Mouse (Mus musculus): ENCODE measurements at regions not wholly inside any gene's neighbourhood (a gene's known extent, or its start where the extent isn't known, plus 50 kb on each side); places are given as distances from the start of the nearest gene placed in this dataset.
"Not testable (repeated sequence)": the region's sequence is repeated elsewhere in the genome, so short reads cannot be mapped to it uniquely, and the experiment has no call there.

DNA sequence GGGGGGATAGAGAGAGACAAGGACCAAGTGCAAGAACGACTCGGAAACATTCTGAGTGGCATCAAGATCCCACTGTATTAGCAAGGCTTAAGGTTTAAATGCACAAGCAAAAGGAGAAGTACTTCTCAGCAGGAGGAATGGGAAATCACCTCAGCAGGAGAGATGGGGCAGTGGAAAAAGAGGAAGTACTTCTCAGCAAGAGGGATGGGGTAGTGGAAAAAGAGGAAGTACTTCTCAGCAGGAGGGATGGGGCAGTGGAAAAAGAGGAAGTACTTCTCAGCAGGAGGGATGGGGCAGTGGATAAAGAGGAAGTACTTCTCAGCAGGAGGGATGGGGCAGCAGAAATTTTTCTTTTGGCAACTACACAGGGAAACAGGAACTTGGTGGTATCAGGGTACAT is 340.8 kb upstream of the Tbl1xr1 start:
- DNase-seq: not testable (repeated sequence)

DNA sequence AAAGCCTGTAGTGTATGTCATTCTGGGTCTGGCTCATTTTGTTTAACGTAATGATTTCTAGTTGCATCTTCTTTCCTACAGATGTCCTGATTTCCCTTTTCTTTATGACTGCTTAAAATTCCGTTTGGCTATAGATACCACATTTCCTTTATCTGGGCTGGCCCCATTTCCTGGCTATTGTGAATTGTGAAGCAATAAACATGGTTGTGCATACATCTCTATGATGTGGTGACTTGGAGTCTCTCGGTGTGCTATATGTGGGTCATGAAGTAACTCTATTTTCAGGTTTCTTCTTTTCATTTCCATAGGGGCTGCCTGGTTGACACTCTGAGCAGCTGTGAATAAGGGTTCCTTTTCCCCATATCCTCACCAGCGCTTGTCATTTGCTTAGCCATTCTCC is 336.7 kb upstream of the Tbl1xr1 start:
- no peak for DNase-seq

DNA sequence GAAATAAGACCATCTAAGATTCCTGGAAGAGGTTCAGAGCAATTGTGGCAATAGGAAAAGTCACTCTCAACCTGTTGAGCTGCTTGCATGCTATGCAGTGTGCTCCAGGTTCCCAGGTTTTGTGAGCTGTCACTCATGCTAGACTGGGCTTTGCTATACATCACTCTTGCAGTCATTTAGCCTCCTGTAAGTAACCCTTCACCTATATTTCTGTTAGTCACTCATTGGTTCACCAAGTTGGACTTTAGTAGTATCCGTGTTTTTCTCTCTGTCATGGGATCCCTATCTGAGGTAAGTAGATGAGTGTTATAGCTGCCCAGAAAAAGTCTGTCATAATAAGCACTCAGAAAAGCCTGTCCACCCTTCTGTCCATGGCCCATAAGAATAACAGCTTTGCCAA is 332.3 kb upstream of the Tbl1xr1 start:
- DNase-seq: no peak

DNA sequence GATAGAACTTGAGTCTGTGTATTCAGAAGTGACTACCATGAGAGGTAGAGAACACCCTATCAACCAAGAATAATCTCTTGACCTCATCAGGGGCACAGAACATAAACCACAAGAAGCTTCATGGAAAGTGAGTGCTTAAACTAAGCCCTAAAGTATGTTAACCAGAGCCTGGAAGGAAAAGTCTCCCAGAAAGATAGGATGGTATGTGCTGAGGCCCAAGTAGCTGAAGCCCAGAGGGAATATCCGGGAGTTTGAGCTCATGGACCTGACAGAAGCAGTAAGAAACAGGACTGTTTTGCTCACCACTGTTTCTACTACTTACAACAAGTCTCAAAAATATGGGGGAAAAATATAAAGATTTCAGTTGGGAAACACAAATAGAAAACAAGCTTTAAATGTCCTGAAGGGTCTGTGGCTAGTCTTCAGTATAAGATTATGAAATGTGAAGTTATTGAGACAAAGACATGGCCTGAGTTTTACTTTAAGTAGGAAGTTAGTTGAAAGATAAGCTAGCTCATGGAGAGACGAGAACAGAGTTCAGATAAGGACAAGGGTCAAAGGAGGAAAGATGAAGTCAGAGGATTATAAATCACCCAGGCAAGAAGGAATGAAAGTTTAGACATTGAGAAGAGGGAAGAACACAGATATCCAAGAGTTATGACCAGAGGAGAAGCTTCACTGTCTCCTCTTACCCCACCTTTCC is 315.8 kb upstream of the Tbl1xr1 start:
- no peak for DNase-seq

DNA sequence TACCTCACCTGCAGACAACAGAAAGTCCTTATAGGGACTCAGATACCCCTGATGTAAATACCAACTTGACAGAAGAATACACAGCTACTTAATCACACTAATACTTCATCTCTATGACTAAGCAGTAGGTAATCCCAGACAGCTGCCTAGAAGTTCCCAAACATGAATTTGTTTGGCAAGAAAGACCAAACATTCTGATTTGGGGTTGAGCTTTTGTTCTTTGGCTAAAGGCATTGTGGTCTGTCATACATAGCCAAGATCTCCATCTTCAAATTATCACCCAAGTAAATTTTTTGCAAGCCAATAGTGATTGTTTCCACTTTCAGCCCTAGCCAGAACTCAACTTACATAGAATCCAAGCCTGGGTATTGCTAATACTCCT is 315.2 kb upstream of the Tbl1xr1 start:
- no peak for DNase-seq

DNA sequence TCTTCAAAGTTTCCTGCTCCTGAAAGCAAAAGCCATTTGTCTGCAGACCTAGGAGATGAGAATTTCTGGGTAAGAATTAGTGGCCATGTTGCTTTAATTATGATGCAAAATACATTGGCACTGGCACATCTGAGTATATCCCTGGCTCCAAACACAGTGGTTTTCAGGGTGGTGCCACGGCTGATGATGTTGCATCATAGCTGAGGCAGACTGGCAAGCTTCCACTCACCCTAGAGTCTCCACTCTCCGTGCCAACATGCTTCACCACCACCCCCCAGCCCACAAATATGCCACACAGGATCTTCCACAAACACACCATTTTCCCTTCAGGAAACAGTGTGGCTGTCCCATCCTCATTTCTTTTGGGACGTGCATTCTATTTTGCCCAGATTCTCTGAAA is 314.5 kb upstream of the Tbl1xr1 start:
- DNase-seq: peak; percentile 50

DNA sequence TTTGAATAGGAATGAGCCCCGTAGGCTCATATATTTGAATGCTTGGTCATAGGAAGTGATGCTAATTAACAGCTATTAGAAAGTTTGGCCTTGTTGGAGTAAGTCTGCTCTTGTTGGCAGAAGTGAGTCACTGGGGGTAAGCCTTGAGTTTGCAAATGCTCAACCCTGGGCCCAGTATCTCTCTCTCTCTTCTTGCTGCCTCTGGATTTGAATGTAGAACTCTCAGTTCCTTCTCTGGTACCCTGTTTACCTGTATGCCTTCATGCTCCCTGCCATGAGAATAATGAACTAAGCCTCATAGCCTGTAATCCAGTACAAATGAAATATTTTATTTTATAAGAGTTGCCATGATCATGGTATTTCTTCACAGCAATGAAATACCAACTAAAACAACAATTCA is 308.4 kb upstream of the Tbl1xr1 start:
- DNase-seq: no peak

GRCm38 (mm10) chr3:21769920-21770547 is 306.4 kb upstream of the Tbl1xr1 start:
- peak; percentile 17 for DNase-seq

DNA sequence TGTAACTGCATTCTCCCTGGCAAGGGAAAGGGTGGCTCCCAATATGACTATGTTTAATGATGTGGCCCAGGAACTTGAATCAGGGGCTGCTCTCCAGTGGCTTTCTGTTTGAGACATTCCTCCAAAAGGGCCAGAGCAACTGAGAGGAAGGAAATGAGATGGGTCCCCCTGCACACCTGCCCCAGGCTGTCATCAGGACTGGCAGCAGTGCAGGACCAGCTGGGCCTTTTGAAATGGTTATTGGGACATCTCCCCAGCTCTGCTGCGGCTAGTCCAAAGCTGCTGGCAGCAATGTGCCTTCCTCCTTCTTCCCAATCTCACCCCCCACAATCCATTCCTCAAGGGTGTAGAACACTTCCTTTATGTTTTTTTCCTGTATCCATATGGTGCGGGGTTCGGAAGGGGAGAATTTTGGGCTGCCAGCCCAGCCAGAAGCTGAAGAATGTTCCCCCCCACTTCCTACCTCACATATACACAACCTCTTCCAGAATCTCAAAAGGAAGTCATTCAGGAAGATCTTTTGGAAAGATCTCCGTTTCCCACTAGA is 304.6 kb upstream of the Tbl1xr1 start:
- DNase-seq: no peak

DNA sequence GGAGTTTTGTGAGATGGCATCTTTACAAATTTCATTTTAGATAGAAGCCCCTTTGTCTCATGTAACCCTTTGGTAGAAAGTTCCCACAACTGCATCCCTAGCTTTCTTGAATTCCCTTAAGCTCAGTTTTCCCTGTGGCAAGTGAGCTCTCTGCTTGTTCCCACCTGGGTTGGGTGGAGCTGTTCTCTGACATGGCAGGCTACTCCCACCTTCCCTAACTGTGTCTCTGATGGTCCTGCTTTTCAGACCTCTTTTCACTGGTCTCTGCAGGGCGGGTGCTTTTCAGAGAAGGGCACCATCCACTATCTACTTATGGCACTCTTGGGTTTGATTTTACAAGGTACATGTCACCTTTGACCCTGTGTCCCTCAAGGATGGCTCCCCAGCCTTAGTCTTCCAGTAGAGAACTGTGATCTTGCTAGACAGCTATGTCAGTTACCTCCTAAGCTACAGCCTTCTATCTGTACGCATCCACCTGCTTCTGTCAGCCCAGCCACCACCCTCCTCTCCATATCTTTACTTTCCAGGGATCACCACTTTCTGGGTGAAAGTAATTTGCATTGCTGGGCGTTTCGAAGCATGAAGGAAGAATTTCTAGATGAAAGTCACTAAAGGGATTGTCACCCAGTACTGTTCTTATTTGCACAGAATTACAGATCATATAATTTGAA is 302.1 kb upstream of the Tbl1xr1 start:
- no peak for DNase-seq

DNA sequence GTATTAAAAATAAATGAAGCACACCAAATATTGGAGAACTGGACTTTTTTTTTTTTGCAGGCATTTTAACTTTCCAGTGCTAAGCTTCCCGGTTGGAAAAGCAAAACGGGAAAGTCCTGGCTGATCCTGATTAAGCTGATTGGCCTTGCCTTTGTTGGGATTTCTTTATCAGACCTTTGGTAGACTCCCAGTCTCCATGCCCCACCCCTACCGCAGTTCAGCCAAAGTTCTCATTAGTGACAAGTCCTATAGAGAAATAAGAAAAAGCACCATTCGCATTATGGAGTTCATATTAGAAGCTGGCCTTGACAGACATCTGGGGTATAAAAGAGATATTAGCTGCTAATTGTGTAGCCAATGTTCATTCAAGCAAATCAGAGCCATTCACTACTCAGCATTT is 297.7 kb upstream of the Tbl1xr1 start:
- no peak for DNase-seq

DNA sequence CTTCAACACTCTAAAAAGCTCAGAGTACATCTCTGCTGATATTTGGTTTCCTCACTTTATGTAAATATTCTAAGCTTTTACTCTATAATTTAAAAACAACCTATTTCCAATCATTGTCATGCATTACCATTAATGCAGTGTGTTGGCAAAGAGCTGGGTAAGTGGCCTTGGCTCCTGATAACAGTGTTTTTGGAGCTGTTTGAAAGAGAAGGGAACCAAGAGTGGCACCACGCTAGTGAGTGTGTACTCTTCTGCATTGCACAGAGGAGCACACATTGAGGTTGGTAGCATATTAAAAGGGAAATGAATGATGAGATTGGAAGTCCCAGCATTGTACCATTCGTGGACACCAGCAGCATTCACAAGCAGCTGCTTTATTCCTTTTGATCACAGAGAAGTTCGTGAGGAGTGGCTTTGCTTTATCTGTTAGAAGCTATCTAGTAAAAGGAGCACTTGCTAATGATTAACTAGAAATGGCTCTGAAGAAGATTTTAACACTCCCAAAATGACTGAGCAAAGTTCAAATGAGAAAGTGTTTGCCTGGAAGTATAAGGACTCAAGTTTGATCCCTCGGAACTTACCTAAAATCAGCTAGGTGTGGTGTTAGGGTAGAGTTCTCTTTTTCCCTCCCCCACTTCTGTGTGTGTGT is 284.3 kb upstream of the Tbl1xr1 start:
- peak; percentile 24 for DNase-seq

DNA sequence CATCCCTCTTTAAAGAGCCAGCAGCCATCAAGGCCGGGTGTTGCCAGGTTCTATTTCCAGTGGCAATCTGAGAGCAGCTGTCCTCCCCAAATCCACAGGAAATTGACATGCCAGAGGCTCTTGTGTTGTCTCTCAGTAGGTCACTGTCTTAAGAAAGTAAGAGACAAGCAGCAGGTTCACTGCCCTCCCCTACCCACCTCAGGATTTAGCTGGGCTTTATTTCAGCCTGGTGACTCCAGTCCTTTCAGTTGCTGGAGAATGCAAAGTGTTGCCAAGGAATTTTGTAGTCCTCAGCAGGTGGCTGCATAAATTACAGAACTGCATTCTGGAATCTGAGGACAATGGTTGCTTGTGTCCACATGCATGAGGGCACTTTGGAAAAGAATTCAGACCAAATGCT is 278.3 kb upstream of the Tbl1xr1 start:
- DNase-seq: no peak

GRCm38 (mm10) chr3:21803886-21804285 is 272.6 kb upstream of the Tbl1xr1 start:
- DNase-seq: not testable (repeated sequence)

- DNase-seq: no peak
Observed at GRCm38 (mm10) chr3:21806494-21807157, 269.8 kb upstream of the Tbl1xr1 start.

GRCm38 (mm10) chr3:21808539-21808938 is 267.9 kb upstream of the Tbl1xr1 start:
- DNase-seq: no peak

- no peak for DNase-seq
Observed at GRCm38 (mm10) chr3:21809769-21810470, 266.5 kb upstream of the Tbl1xr1 start.

DNA sequence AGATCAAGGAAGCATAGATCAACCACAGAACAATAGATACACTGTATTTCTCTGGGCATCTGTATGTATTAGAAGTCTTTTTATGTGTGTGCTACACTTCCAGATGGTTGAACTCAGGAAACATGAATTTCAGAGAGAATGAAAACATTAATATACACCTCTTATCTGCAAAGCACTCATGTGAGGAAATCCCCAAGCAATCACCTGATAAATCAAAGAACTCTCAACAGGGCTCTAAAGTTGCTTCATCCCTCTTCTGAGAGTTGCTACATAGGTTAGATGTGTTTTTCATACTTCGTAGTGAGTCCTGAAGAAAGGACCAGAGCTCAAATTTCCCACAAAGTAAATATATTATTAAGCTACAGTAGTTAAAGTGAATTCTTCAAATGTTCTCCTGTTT is 263.1 kb upstream of the Tbl1xr1 start:
- no peak for DNase-seq

DNA sequence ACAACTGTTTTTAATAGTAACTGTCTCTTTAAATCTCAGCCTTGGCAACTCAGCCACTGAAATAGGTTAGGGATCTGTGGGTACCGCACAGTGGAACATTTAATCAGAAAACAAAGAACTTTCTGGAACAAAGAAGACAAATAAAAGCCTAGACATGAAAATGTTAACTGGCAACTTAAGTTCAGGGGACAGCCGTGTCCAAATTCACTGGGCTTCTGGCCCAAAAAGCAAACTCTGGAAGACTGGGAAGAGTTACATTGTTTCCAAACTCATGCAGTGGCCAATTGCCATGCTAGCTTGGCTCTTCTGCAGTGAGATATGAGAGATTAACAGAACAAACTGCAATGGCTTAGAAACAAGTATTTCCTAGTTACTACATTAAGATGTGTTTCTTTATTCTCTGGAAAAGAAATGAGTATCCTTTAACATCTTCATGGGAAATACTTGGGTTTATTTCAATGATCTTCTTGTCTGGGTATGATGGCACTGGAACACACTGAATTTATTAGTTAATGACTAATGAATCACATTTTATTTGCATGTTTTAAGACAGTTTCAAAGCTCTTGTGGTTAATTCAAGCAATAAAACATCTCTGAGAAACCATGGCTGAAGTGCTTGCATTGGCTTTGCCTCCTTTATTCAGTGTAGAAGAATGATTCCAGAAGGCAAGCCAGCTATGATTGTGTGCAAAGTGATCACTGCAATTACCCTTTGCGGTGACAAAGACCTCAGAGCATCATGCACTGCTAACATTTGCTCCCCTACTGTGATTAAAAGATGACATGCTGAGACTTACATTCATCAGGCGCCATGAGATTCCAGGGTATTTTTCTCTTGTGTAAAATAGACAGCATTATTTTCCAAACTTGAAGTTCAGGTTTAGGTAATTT is 259.2 kb upstream of the Tbl1xr1 start:
- DNase-seq: peak; percentile 48

GRCm38 (mm10) chr3:21819030-21819429 is 257.4 kb upstream of the Tbl1xr1 start:
- no peak for DNase-seq
